Mouse (Mus musculus) CH12.LX (cell line): ENCODE data around the gene Sec14l4. TPM values are rescaled to one million over a fixed set of nuclear protein-coding genes. Genes with fewer than 3 reads are reported as not detected.

Experiments used
- DNase-seq: peaks from one replicate; pipeline ENCODE4 v3.0.0-alpha.2; 2013; ENCODE audit errors: extremely low read depth
- H3K27ac ChIP-seq: 2 replicates; pipeline ENCODE4 v1.5.1; 2012; ENCODE audit warnings: low read depth, mild to moderate bottlenecking, control low read depth, moderate library complexity; ENCODE audit not compliant: insufficient read depth
- H3K27me3 ChIP-seq: replicated peaks from 2 replicates; pipeline ENCODE3; 2012; ENCODE audit warnings: inconsistent platforms
- H3K36me3 ChIP-seq, 2 experiments: replicated peaks in 1 of 2; 2 replicates each; pipeline versions ENCODE3 to v1.6.1; 2012; ENCODE audit warnings: inconsistent platforms in 1 of 2, low read length in 1 of 2, mild to moderate bottlenecking in 1 of 2, mixed read lengths in 1 of 2, moderate library complexity in 1 of 2; ENCODE audit not compliant: control insufficient read depth in 1 of 2, insufficient read depth in 1 of 2
- H3K4me1 ChIP-seq, 2 experiments: 2 replicates each; pipeline ENCODE4 v1.6.1; 2012; ENCODE audit warnings: inconsistent platforms in 1 of 2, moderate library complexity in 1 of 2; ENCODE audit not compliant: insufficient read depth in 2 of 2, control insufficient read depth in 1 of 2
- H3K4me2 ChIP-seq: 2 replicates; pipeline ENCODE4 v1.6.1; 2012; ENCODE audit warnings: low read depth, mild to moderate bottlenecking, control low read depth; ENCODE audit not compliant: poor library complexity, insufficient read depth, severe bottlenecking
- H3K4me3 ChIP-seq, 3 experiments: fragments of 150-350 bp in 1 of 3; sonication (generic) in 1 of 3; replicated peaks in 1 of 3; 2 replicates each; pipeline versions ENCODE3 to v1.5.1; 2011 to 2012; ENCODE audit warnings: low read depth in 2 of 3, low read length in 2 of 3, mild to moderate bottlenecking in 2 of 3, moderate library complexity in 2 of 3, control low read depth in 1 of 3, improper control_type of control experiment in 1 of 3, inconsistent platforms in 1 of 3, mixed read lengths in 1 of 3; ENCODE audit not compliant: poor library complexity in 1 of 3
- H3K79me2 ChIP-seq: replicated peaks from 2 replicates; pipeline ENCODE4 v1.6.1; 2012; ENCODE audit warnings: mild to moderate bottlenecking, moderate library complexity; ENCODE audit not compliant: control insufficient read depth, poor library complexity, insufficient read depth, severe bottlenecking; ENCODE audit errors: extremely low read depth
- H3K9ac ChIP-seq: 2 replicates; pipeline ENCODE4 v1.6.1; 2012; ENCODE audit warnings: low read depth, mild to moderate bottlenecking, control low read depth, moderate library complexity; ENCODE audit not compliant: insufficient read depth
- H3K9me3 ChIP-seq: replicated peaks from 2 replicates; pipeline ENCODE3; 2012; ENCODE audit warnings: low read length, inconsistent platforms, mixed read lengths
- CTCF ChIP-seq, 2 experiments: IDR thresholded peaks in 1 of 2; conservative IDR thresholded peaks in 1 of 2; 2 replicates each; pipeline ENCODE4 v1.5.1; 2011 to 2012; ENCODE audit warnings: low read depth in 2 of 2, low read length in 2 of 2, improper control_type of control experiment in 1 of 2, inconsistent platforms in 1 of 2, mild to moderate bottlenecking in 1 of 2, moderate library complexity in 1 of 2
- E2F4 ChIP-seq: IDR thresholded peaks from 2 replicates; pipeline ENCODE4 v1.6.1; 2011; ENCODE audit warnings: low read depth, low read length, improper control_type of control experiment; ENCODE audit not compliant: insufficient replicate concordance
- KAT2A ChIP-seq: IDR thresholded peaks from 2 replicates; pipeline ENCODE4 v1.6.1; 2012; ENCODE audit warnings: low read length, improper control_type of control experiment, inconsistent platforms; ENCODE audit not compliant: insufficient replicate concordance
- MAX ChIP-seq: IDR thresholded peaks from 2 replicates; pipeline ENCODE4 v1.6.1; 2011; ENCODE audit warnings: low read length, improper control_type of control experiment
- MAZ ChIP-seq: IDR thresholded peaks from 2 replicates; pipeline ENCODE4 v1.6.1; 2012; ENCODE audit warnings: low read depth, mild to moderate bottlenecking, inconsistent platforms, low read length, improper control_type of control experiment, moderate library complexity
- POLR2A ChIP-seq: IDR thresholded peaks from 2 replicates; pipeline ENCODE4 v1.6.1; 2011; ENCODE audit warnings: low read depth, mild to moderate bottlenecking, improper control_type of control experiment, low read length
- POLR2AphosphoS2 ChIP-seq: IDR thresholded peaks from 2 replicates; pipeline ENCODE4 v1.6.1; 2011; ENCODE audit warnings: low read depth, low read length, improper control_type of control experiment
- ZMIZ1 ChIP-seq: IDR thresholded peaks from 2 replicates; pipeline ENCODE4 v1.6.1; 2012; ENCODE audit warnings: low read depth, mild to moderate bottlenecking, inconsistent platforms, low read length, improper control_type of control experiment
- dilution Hi-C: fragments of 300-500 bp; cut with MboI; formaldehyde crosslinking; loops from 2 replicates; pipeline ENCODE4 v1.14.3; 2020; ENCODE audit warnings: low sequenced_read_pairs; ENCODE audit not compliant: extremely low pct_unique_long_range_greater_than_20kb, extremely low pct_ligation_motif_present
- in situ Hi-C: fragments of 300-500 bp; cut with MboI; formaldehyde crosslinking; loops from 3 replicates; pipeline ENCODE4 v1.14.3; 2019; ENCODE audit warnings: low sequenced_read_pairs, low pct_ligation_motif_present, low pct_unique_long_range_greater_than_20kb, mixed read lengths
- polyA plus RNA-seq: library from polyadenylated mRNA; unstranded; fragments of >175 nt; gene quantifications from 2 replicates; pipeline ENCODE4 v1.2.1, GENCODE M21; 2012; ENCODE audit warnings: low read depth; ENCODE audit not compliant: insufficient read length
- total RNA-seq, 2 experiments: library from RNA; depleted of rRNA; stranded (reverse); fragments of 300-350 nt in 1 of 2; fragments of >200 nt in 1 of 2; gene quantifications; 2 replicates each; pipeline ENCODE4 v1.2.3; 2012 to 2014

Gene Sec14l4
- total and polyA plus RNA-seq, 3 experiments, result 0.42 to 3.5 (median 0.47) TPM

- TF ChIP-seq POLR2AphosphoS2 (no peak), CTCF (conservative IDR thresholded peaks at IDR 0.05 in 1 of 2, IDR thresholded peaks at IDR 0.05 in 1 of 2; ENCODE audit: low read depth in 2 of 2, low read length in 2 of 2) (peak in 1 of 2 experiments; percentile 22; a peak in 1 of 4 replicates)
- Histone ChIP-seq H3K27ac (no peak overlapping the region), H3K36me3 (no peaks in the 10 kb centered on the region), H3K4me1 (peaks cover 13 to 40% of the 10 kb centered on the region in 2 experiments), H3K9ac (no peak overlapping the region), H3K79me2 (no peaks in the 10 kb centered on the region), H3K9me3 (no peaks in the 10 kb centered on the region), H3K4me2 (no peak overlapping the region), H3K27me3 (peaks cover 8% of the 10 kb centered on the region), H3K4me3 (no peak overlapping the region)
- in situ Hi-C loops (no loop called here), dilution Hi-C loops (no loop called here)
- DNase-seq, result no peak
These were observed 1.9 kb upstream of the Sec14l4 start for GRCm38 (mm10) chr11:4029343-4029742.

- Histone ChIP-seq H3K4me3 (peak overlapping the region in 1 of 3 experiments; percentile 10), H3K36me3 (no peaks in the 10 kb centered on the region)
These were observed 699 bp downstream of the Sec14l4 start for GRCm38 (mm10) chr11:4031961-4032360.

DNA sequence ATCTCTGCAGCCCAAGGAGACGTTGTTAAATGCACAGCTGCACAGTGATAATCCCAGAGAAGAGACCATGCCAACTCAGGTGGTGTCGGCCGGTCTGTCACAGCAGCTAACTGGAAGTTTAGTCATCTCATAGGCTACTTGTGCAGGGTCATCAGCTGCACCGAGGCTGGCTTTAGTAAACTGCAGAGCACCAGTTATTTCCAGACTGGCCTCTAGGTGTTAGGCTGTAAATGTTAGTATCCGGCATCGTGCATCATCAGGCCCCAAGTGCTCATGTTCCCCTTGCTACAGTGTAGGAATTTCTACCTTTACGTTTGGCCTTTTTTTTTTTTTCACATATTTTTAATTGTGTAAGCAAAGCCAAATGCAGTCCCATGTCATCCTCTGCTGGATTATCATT, 2.2 kb downstream of the Sec14l4 start:
- Histone ChIP-seq H3K9ac (no peak overlapping the region), H3K4me3 (no peak overlapping the region), H3K4me2 (no peak overlapping the region), H3K9me3 (no peaks in the 10 kb centered on the region), H3K27me3 (no peaks in the 10 kb centered on the region), H3K27ac (no peak overlapping the region), H3K36me3 (no peaks in the 10 kb centered on the region), H3K79me2 (no peaks in the 10 kb centered on the region), H3K4me1 (peaks cover 21 to 60% of the 10 kb centered on the region in 2 experiments)
- in situ Hi-C loops (no loop called here), dilution Hi-C loops (no loop called here)
- TF ChIP-seq CTCF (conservative IDR thresholded peaks at IDR 0.05 in 1 of 2, IDR thresholded peaks at IDR 0.05 in 1 of 2; ENCODE audit: low read depth in 2 of 2, low read length in 2 of 2), result 0 out of 4 replicates have a peak, but pooled peaks have one; percentile 11 to 18
- no peak for TF ChIP-seq E2F4
- TF ChIP-seq POLR2A, result no peak
- TF ChIP-seq MAZ, result no peak
- no peak for TF ChIP-seq MAX
- DNase-seq, result peak; percentile 21

More at GRCm38 (mm10) chr11:4031961-4032360, 699 bp downstream of the Sec14l4 start:
- no peaks in the 10 kb centered on the region for H3K79me2 ChIP-seq
- H3K27ac ChIP-seq, result no peak overlapping the region
- in situ Hi-C loops, result no loop called here
- no peak overlapping the region for H3K9ac ChIP-seq
- no peak overlapping the region for H3K4me2 ChIP-seq
- dilution Hi-C loops, result no loop called here
- TF ChIP-seq ZMIZ1 (no peak), KAT2A (no peak)
- no peak for DNase-seq
- peaks cover 26 to 63% of the 10 kb centered on the region in 2 experiments for H3K4me1 ChIP-seq
- H3K27me3 ChIP-seq, result no peaks in the 10 kb centered on the region
- no peaks in the 10 kb centered on the region for H3K9me3 ChIP-seq
